Mouse (Mus musculus): Measurements from ENCODE around the gene Aaed1.

GRCm38 (mm10) chr13:64235777-64236176 is 76.7 kb downstream of the Aaed1 start:
- TF ChIP-seq CTCF (IDR thresholded peaks at IDR 0.05; ENCODE audit: extremely low read depth, insufficient read length, insufficient replicate concordance, low read depth, low read length) (no peak), POLR2A (IDR thresholded peaks at IDR 0.05; ENCODE audit: low read depth, low read length) (no peak)

Measured in small intestine, adult 2 months (tissue).